Mouse (Mus musculus): ENCODE data around the gene Etv4. TPM values are rescaled to one million over a fixed set of nuclear protein-coding genes. Genes with fewer than 3 reads are reported as not detected.

Gene Etv4
- polyA plus RNA-seq, 1 experiment from 2014 or later = 51.2 TPM

DNA sequence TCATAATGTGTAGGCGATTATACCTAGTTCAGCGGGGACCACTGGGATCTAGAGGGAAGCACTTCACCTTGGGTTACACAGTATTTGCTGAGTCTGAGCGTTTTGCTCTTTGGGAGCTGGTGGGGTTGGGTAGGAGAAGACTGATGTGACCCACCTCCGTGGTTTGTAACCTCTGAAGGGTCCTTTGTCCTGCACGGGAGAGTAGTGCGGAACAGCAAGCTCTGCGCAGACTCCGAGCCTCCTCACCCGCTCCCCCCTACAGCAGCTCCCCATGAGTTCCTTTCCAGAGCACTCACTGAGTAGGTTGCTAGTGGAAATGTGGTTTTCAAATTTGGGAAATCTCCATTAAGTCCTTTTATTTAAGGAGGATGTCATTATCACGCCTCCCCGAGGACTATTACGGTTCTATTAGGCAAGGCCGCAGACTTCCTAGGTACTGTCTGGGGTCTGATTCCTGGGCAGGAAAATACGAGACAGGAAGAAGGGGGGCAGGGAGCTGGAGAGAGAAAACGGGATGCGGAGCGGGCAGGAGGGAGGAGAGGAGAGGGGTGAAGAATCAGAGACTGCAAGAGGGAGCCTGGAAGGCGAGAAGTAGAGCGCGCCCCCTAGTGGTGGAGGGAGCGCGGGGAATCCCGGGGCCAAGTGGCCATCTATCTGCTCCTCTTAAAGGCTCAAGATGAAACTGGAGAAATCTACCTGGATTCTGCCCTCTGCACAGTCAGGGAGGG lies 29.4 kb upstream of the Etv4 start:
- POLR2A ChIA-PET = interaction anchor here (1.2 to 2.3 kb wide), 2 partner anchors 91 to 95 kb away, joined by 3 to 8 read pairs; no protein-coding TSS in a partner anchor
- no peaks in the 10 kb centered on the region for H3K27me3 ChIP-seq
- CTCF ChIA-PET = interaction anchor here (0.8 to 13.3 kb wide), 26 partner anchors 8 to 154 kb away, joined by 3 to 239 read pairs (median 4); no protein-coding TSS in a partner anchor
- no peak for DNase-seq (ENCODE audit: low read depth, low spot score)
- in situ Hi-C loops (cut with MboI; ENCODE audit: low pct_unique_long_range_greater_than_20kb) = loop anchor here (5.0 to 10.0 kb wide), 3 partner anchors 50 to 153 kb away; partner anchors contain the start of gene Sost
- peak; percentile 98 for TF ChIP-seq CTCF (IDR thresholded peaks at IDR 0.05)
- ATAC-seq = no peak

DNA sequence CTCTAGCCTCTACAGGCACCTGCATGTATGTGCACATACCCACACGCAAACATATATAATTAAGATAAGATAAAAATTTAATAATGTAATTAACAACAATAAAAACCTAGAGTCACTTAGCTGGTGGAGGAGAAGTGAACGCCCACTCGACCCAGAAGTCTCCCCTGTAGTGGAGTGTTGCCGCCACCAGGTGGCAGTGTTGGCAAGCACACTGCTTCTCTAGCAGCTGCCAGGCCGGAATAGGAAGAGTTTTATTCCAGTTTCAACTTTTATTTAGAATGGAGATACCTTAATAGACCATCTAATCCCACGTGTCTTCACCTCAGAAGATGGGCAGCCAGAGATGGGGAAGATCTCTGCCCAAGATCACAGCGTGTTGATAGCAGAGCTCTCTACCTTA lies 28.1 kb upstream of the Etv4 start:
- peak; percentile 39 for ATAC-seq
- peak; percentile 98 for TF ChIP-seq CTCF (IDR thresholded peaks at IDR 0.05)
- ChIA-PET CTCF (interaction anchor here (0.8 to 13.3 kb wide), 36 partner anchors 9 to 162 kb away, joined by 3 to 239 read pairs (median 4); partner anchors contain the start of gene Dhx8), POLR2A (interaction anchor here (0.5 to 2.3 kb wide), 6 partner anchors 60 to 156 kb away, joined by 3 to 8 read pairs (median 4); no protein-coding TSS in a partner anchor)
- in situ Hi-C loops (cut with MboI; ENCODE audit: low pct_unique_long_range_greater_than_20kb) = loop anchor here (5.0 to 10.0 kb wide), 2 partner anchors 48 to 154 kb away; partner anchors contain the start of gene Sost
- DNase-seq (ENCODE audit: low read depth, low spot score) = no peak
- no peaks in the 10 kb centered on the region for H3K27me3 ChIP-seq

DNA sequence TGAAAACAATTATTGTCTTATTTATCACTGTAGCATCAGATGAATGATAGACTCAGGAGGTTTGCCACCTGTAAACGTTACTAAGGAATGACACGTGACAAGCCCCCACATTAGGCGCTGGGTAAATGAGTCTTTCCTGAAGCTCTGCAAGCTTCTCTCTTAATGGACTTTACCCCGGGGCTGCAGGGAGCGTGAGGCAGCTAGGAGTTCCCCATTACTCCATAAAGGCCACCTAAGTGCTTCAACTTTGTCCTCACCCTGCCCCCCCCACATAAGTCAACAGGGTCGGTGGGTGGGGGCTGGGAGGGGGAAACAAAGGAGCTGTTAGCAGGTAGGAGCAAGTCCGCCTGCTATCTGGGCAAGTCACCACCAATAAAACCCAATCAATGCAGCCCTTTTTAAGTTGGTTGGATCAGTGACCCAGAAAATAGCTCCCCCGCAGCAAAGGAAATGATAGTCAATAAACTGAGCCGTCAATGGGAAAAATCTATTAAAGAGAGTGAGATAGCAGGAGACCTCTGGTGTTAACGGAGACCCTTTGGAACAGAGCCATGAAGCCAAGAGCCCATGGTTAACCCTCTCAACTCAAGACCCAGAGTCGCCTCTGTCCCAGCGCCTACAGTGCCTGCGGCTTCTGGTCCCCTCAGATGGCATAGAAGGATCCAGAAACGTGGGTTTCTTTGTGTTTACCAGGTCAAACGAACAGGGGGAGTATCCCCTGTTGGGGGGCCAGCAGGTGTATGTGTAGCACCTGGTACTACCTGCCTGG lies 24.1 kb upstream of the Etv4 start:
- no peak for DNase-seq (ENCODE audit: low read depth, low spot score)
- H3K27me3 ChIP-seq = no peaks in the 10 kb centered on the region
- ChIA-PET POLR2A (no interaction called here), CTCF (interaction anchor here (1.2 to 13.3 kb wide), 3 partner anchors 31 to 159 kb away, joined by 3 to 239 read pairs (median 3); no protein-coding TSS in a partner anchor)
- in situ Hi-C loops (cut with MboI; ENCODE audit: low pct_unique_long_range_greater_than_20kb) = no loop called here
- TF ChIP-seq CTCF (IDR thresholded peaks at IDR 0.05) = no peak
- no peak for ATAC-seq

DNA sequence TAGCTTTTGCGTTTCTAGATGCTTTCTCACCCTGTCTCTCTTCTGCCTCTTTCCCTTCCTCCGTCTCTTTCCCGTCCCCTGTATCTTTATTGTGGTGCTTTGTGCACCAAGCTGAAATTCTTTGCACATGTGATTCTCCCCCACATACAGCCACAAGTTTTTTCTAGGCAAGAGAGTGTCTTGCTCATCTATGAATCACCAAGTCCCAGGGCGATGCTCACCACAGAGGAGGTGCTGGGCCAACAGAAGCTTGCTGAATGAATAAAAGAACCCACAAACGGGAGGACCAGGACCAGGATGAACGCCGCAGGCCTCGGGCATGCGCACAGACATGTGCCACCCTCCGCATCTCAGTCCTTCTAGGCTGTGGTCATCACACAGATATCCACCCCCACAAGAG lies 22.1 kb upstream of the Etv4 start:
- ATAC-seq (peak; percentile 75), DNase-seq (ENCODE audit: low read depth, low spot score) (peak; percentile 72)
- TF ChIP-seq CTCF (IDR thresholded peaks at IDR 0.05) = no peak
- ChIA-PET CTCF (interaction anchor here (1.2 to 13.3 kb wide), 5 partner anchors 16 to 163 kb away, joined by 3 to 239 read pairs (median 3); partner anchors contain the start of gene Dhx8), POLR2A (interaction anchor here (1.0 kb wide), 1 partner anchor 48 kb away, joined by 4 read pairs; no protein-coding TSS in a partner anchor)
- no peaks in the 10 kb centered on the region for H3K27me3 ChIP-seq
- in situ Hi-C loops (cut with MboI; ENCODE audit: low pct_unique_long_range_greater_than_20kb) = no loop called here

GRCm38 (mm10) chr11:101806741-101807140 lies 21.6 kb upstream of the Etv4 start:
- in situ Hi-C loops (cut with MboI; ENCODE audit: low pct_unique_long_range_greater_than_20kb) = no loop called here
- DNase-seq (ENCODE audit: low read depth, low spot score) (no peak), ATAC-seq (peak; percentile 37)
- TF ChIP-seq CTCF (IDR thresholded peaks at IDR 0.05) = no peak
- POLR2A ChIA-PET = interaction anchor here (1.0 kb wide), 1 partner anchor 47 kb away, joined by 4 read pairs; no protein-coding TSS in a partner anchor
- CTCF ChIA-PET = interaction anchor here (1.2 to 13.3 kb wide), 2 partner anchors 74 to 102 kb away, joined by 3 to 239 read pairs; partner anchors contain the start of gene Dhx8
- no peaks in the 10 kb centered on the region for H3K27me3 ChIP-seq

GRCm38 (mm10) chr11:101805113-101805704 lies 20.0 kb upstream of the Etv4 start:
- no peak for TF ChIP-seq CTCF (IDR thresholded peaks at IDR 0.05)
- no peaks in the 10 kb centered on the region for H3K27me3 ChIP-seq
- CTCF ChIA-PET = interaction anchor here (1.3 kb wide), 1 partner anchor 105 kb away, joined by 5 read pairs; no protein-coding TSS in a partner anchor
- DNase-seq (ENCODE audit: low read depth, low spot score) = no peak
- in situ Hi-C loops (cut with MboI; ENCODE audit: low pct_unique_long_range_greater_than_20kb) = no loop called here
- ATAC-seq = no peak
- POLR2A ChIA-PET = no interaction called here

DNA sequence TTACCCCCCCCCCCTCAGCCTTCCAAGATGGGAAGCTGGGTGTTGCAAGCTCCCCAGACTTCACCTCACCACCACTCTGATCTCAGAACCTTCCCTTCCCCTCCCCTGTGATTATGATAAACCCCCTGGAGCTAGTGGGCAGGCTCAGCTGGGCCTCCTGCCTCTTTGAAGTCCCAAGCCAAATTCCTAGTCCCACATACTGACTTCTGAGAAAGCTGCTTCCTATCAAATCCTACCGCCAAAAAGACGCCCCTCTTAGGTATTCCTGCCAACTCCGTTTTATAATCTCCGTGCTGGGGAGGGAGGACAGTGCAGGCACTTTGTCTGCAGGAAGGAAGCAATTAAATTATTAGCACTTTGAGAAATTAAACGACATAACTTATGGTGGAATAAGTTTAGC lies 16.2 kb upstream of the Etv4 start:
- DNase-seq (ENCODE audit: low read depth, low spot score) = no peak
- no peak for TF ChIP-seq CTCF (IDR thresholded peaks at IDR 0.05)
- H3K27me3 ChIP-seq = no peaks in the 10 kb centered on the region
- CTCF ChIA-PET = no interaction called here
- ATAC-seq = no peak
- POLR2A ChIA-PET = no interaction called here
- in situ Hi-C loops (cut with MboI; ENCODE audit: low pct_unique_long_range_greater_than_20kb) = no loop called here

DNA sequence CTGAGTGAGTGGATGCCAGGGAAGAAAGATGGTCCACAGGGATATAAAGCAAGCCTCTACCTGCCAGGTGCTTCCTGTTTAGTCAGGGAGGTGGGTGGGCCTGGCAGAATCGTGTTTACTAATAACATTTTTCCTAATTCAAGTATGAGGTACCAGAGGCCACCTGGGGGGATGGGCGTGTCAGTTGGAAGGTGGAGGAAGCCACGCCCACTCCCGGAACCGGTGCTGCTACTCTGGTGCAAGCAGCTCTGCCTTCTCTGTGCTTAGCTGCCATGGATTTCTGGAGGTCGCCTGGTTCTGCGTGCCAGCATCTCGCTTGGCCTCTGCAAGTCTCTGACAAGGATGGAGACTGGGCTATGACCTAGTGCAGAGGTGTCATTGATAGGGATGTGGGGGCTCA lies 12.9 kb upstream of the Etv4 start:
- TF ChIP-seq CTCF (IDR thresholded peaks at IDR 0.05) = no peak
- H3K27me3 ChIP-seq = no peaks in the 10 kb centered on the region
- in situ Hi-C loops (cut with MboI; ENCODE audit: low pct_unique_long_range_greater_than_20kb) = no loop called here
- ChIA-PET CTCF (no interaction called here), POLR2A (no interaction called here)
- ATAC-seq = no peak
- no peak for DNase-seq (ENCODE audit: low read depth, low spot score)

DNA sequence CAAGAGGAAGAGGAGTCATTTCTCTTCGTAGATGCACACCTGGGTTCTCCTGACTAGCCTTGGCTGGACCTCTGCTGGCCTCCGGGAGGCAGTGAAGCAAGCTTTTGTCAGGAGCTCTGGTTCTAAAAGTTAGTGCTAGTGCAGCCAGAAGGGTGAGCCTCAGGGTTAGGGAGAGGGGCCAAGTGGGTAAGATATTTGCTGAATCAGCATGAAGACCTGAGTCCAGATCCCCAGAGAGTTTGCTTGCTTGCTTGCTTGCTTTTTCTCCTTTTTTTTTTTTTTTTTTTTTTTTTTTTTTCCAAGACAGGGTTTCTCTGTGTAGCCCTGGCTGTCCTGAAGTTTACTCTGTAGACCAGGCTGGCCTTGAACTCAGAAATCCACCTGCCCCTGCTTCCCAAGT lies 12.2 kb upstream of the Etv4 start:
- ATAC-seq (no peak), DNase-seq (ENCODE audit: low read depth, low spot score) (no peak)
- CTCF ChIA-PET = interaction anchor here (1.2 kb wide), 1 partner anchor 12 kb away, joined by 3 read pairs; the partner anchor contains the start of gene Etv4
- POLR2A ChIA-PET = no interaction called here
- no peak for TF ChIP-seq CTCF (IDR thresholded peaks at IDR 0.05)
- H3K27me3 ChIP-seq = no peaks in the 10 kb centered on the region
- in situ Hi-C loops (cut with MboI; ENCODE audit: low pct_unique_long_range_greater_than_20kb) = no loop called here

Data from Patski (cell line).